Mouse (Mus musculus) liver, embryonic 14.5 days (tissue): ENCODE measurements around the gene Bcap29. TPM values are rescaled to one million over a fixed set of nuclear protein-coding genes. Genes with fewer than 3 reads are reported as not detected.

ENCODE experiments used
- ATAC-seq: fragments of 200-750 bp; cut with Nextera tagmentation; 2 replicates; pipeline ENCODE4 v1.8.0; 2017; ENCODE audit warnings: moderate number of reproducible peaks, mild to moderate bottlenecking, moderate library complexity; ENCODE audit not compliant: insufficient read depth
- DNase-seq, 3 experiments: peaks; one replicate each; pipeline ENCODE4 v3.0.0-alpha.2; 2012 to 2013; ENCODE audit warnings: low read depth in 3 of 3, low spot score in 3 of 3
- H3K27ac ChIP-seq: fragments of 300-500 bp; sonication (generic); 2 replicates; pipeline ENCODE4 v1.5.1; 2014; ENCODE audit warnings: moderate library complexity, mild to moderate bottlenecking, control low read depth, inconsistent platforms
- H3K27me3 ChIP-seq: fragments of 300-500 bp; sonication (generic); 2 replicates; pipeline ENCODE4 v1.6.1; 2014; ENCODE audit warnings: mild to moderate bottlenecking, low read length, moderate library complexity; ENCODE audit not compliant: control insufficient read depth, insufficient read depth
- H3K36me3 ChIP-seq: fragments of 300-500 bp; sonication (generic); replicated peaks from 2 replicates; pipeline ENCODE4 v1.6.1; 2014; ENCODE audit warnings: low read depth; ENCODE audit not compliant: control insufficient read depth, insufficient read depth
- H3K4me1 ChIP-seq, 2 experiments: fragments of 200-500 bp in 1 of 2; fragments of 300-500 bp in 1 of 2; sonication (generic) in 1 of 2; replicated peaks; 2 replicates each; pipeline ENCODE4 v1.6.1; 2012 to 2014; ENCODE audit warnings: antibody characterized with exemption in 1 of 2, inconsistent platforms in 1 of 2, low read length in 1 of 2; ENCODE audit not compliant: control insufficient read depth in 2 of 2, insufficient read depth in 2 of 2
- H3K4me2 ChIP-seq: fragments of 300-500 bp; sonication (generic); 2 replicates; pipeline ENCODE4 v1.6.1; 2014; ENCODE audit warnings: low read depth, mild to moderate bottlenecking, control low read depth, moderate library complexity
- H3K4me3 ChIP-seq, 2 experiments: fragments of 200-500 bp in 1 of 2; fragments of 300-500 bp in 1 of 2; sonication (generic) in 1 of 2; 2 replicates each; pipeline ENCODE4 v1.5.1; 2012 to 2014; ENCODE audit warnings: low read depth in 2 of 2, low read length in 2 of 2, mild to moderate bottlenecking in 2 of 2, control low read depth in 1 of 2, inconsistent platforms in 1 of 2, moderate library complexity in 1 of 2; ENCODE audit not compliant: insufficient read depth in 1 of 2
- H3K9ac ChIP-seq: fragments of 300-500 bp; sonication (generic); replicated peaks from 2 replicates; pipeline ENCODE4 v1.6.1; 2014; ENCODE audit warnings: mild to moderate bottlenecking, control low read depth, moderate library complexity
- H3K9me3 ChIP-seq: fragments of 300-500 bp; sonication (generic); 2 replicates; pipeline ENCODE4 v1.6.1; 2016; ENCODE audit warnings: low read length, mixed read lengths; ENCODE audit not compliant: control insufficient read depth
- CTCF ChIP-seq: IDR thresholded peaks from 2 replicates; pipeline ENCODE4 v1.5.1; 2016; ENCODE audit warnings: antibody characterized with exemption, low read depth, control low read depth
- EP300 ChIP-seq: IDR thresholded peaks from 2 replicates; pipeline ENCODE4 v1.6.1; 2016; ENCODE audit warnings: antibody characterized with exemption, low read depth
- WGBS: fragments of 180-500 bp; shearing (Covaris S2); extraction: QIAGEN DNeasy Blood & Tissue Kit; methylation state at CpG from one replicate; pipeline ENCODE4 v1.1.7; 2014; ENCODE audit not compliant: insufficient replicate concordance; 5-methylcytosine and 5-hydroxymethylcytosine counted together
- polyA plus RNA-seq, 2 experiments: library from polyadenylated mRNA; depleted of rRNA in 1 of 2; stranded (reverse) in 1 of 2; unstranded in 1 of 2; fragments of >200 nt; fragmentation: Nextera tagmentation in 1 of 2; extraction: Ambion mirVana in 1 of 2; gene quantifications; 2 replicates each; pipeline versions ENCODE4 v1.2.1 to v1.2.3; 2012 to 2014

The Bcap29 gene
- polyA plus RNA-seq, 2 experiments, result 8.5 to 29.7 TPM

GRCm38 (mm10) chr12:31625016-31625415, 9.4 kb downstream of the Bcap29 start:
- Histone ChIP-seq H3K4me3 (no peak overlapping the region), H3K9me3 (no peaks in the 10 kb centered on the region), H3K27me3 (no peaks in the 10 kb centered on the region), H3K36me3 (peaks cover 3% of the 10 kb centered on the region), H3K4me1 (no peaks in the 10 kb centered on the region), H3K4me2 (no peak overlapping the region), H3K9ac (no peak overlapping the region), H3K27ac (no peak overlapping the region)
- DNase-seq (no peak), ATAC-seq (no peak)
- TF ChIP-seq CTCF (no peak), EP300 (no peak)
- 70% methylated on average over 1 of the region's 1 CpGs for WGBS

- Histone ChIP-seq H3K4me1 (no peaks in the 10 kb centered on the region), H3K9ac (no peak overlapping the region), H3K36me3 (peaks cover 3% of the 10 kb centered on the region; the same call in 1 of the 2 replicates), H3K4me2 (no peak overlapping the region), H3K27ac (no peak overlapping the region), H3K4me3 (no peak overlapping the region), H3K9me3 (no peaks in the 10 kb centered on the region), H3K27me3 (no peaks in the 10 kb centered on the region)
- ATAC-seq (no peak), DNase-seq (no peak)
- TF ChIP-seq EP300 (no peak), CTCF (peak; percentile 48)
- 84% methylated on average over 8 of the region's 8 CpGs for WGBS
Measured at GRCm38 (mm10) chr12:31620106-31620505, 14.4 kb downstream of the Bcap29 start.

GRCm38 (mm10) chr12:31613353-31613752, 21.1 kb downstream of the Bcap29 start:
- Histone ChIP-seq H3K4me2 (no peak overlapping the region), H3K4me1 (no peaks in the 10 kb centered on the region), H3K9ac (no peak overlapping the region), H3K9me3 (no peaks in the 10 kb centered on the region), H3K36me3 (no peaks in the 10 kb centered on the region; the same call in 1 of the 2 replicates), H3K27ac (no peak overlapping the region), H3K27me3 (no peaks in the 10 kb centered on the region), H3K4me3 (no peak overlapping the region)
- DNase-seq (no peak), ATAC-seq (no peak)
- TF ChIP-seq CTCF, result no peak
- TF ChIP-seq EP300, result no peak
- WGBS, result 74% methylated on average over 4 of the region's 4 CpGs

GRCm38 (mm10) chr12:31608138-31608537, 26.3 kb downstream of the Bcap29 start:
- no peaks in the 10 kb centered on the region for H3K36me3 ChIP-seq
- no peaks in the 10 kb centered on the region for H3K4me1 ChIP-seq
- ATAC-seq (no peak), DNase-seq (no peak)
- H3K4me2 ChIP-seq, result no peak overlapping the region
- TF ChIP-seq EP300 (no peak), CTCF (no peak)
- no peaks in the 10 kb centered on the region for H3K9me3 ChIP-seq
- WGBS, result 59% methylated on average over 3 of the region's 3 CpGs
- H3K27me3 ChIP-seq, result no peaks in the 10 kb centered on the region
- no peak overlapping the region for H3K4me3 ChIP-seq
- no peak overlapping the region for H3K9ac ChIP-seq
- no peak overlapping the region for H3K27ac ChIP-seq

GRCm38 (mm10) chr12:31604894-31605293, 29.6 kb downstream of the Bcap29 start:
- WGBS, result 77% methylated on average over 3 of the region's 3 CpGs

More at GRCm38 (mm10) chr12:31604894-31605293, 29.6 kb downstream of the Bcap29 start:
- no peaks in the 10 kb centered on the region for H3K27me3 ChIP-seq
- no peak overlapping the region for H3K4me3 ChIP-seq
- no peaks in the 10 kb centered on the region for H3K4me1 ChIP-seq
- H3K9me3 ChIP-seq, result no peaks in the 10 kb centered on the region
- no peak overlapping the region for H3K27ac ChIP-seq
- H3K9ac ChIP-seq, result no peak overlapping the region
- no peak for TF ChIP-seq EP300
- TF ChIP-seq CTCF, result no peak
- no peaks in the 10 kb centered on the region for H3K36me3 ChIP-seq
- H3K4me2 ChIP-seq, result no peak overlapping the region
- ATAC-seq, result no peak
- DNase-seq, result no peak
